In genomic region chr1:168109797-168110196, GRCm38 (mm10) we compare ENCODE assay signal across 18 mouse cellular contexts.
"Had no signal": no experiment of that assay in that cellular context is flagged by ENCODE, and none has a peak within 500 bp of the region (broad histone marks: within the 10 kb centered on the region; RNA-seq: fewer than 3 reads in every experiment).

No protein-coding gene starts in this region.

- ATAC-seq: midbrain, embryonic 16.5 days had no signal

- H3K27ac ChIP-seq: liver, embryonic 14.5 days; midbrain, embryonic 10.5 days; midbrain, embryonic 13.5 days; neural tube, embryonic 13.5 days; neural tube, embryonic 15.5 days had no signal

- H3K9ac ChIP-seq: liver, embryonic 14.5 days; lung, embryonic 14.5 days; midbrain, embryonic 13.5 days; neural tube, embryonic 13.5 days; neural tube, embryonic 15.5 days had no signal

- H3K9me3 ChIP-seq: midbrain, embryonic 10.5 days; midbrain, embryonic 13.5 days; neural tube, embryonic 13.5 days; neural tube, embryonic 15.5 days had no signal

- H3K36me3 ChIP-seq: midbrain, embryonic 10.5 days; midbrain, embryonic 13.5 days; neural tube, embryonic 13.5 days; neural tube, embryonic 15.5 days had no signal

- H3K4me2 ChIP-seq: lung, embryonic 14.5 days; midbrain, embryonic 13.5 days; neural tube, embryonic 13.5 days; neural tube, embryonic 15.5 days had no signal

- H3K27me3 ChIP-seq: midbrain, embryonic 13.5 days; neural tube, embryonic 13.5 days; neural tube, embryonic 15.5 days had no signal

- DNase-seq: lung, adult 18-20 months; lung, embryonic 14.5 days; lung, postnatal 10 days; lung, postnatal 4 days; right cerebral cortex, adult 18-20 months; right cerebral cortex, postnatal 25 days; right cerebral cortex, postnatal 4 days; spleen, adult 18-20 months; thymus, adult 18-20 months; thymus, postnatal 14 days; thymus, postnatal 36 days had no signal

- H3K4me1 ChIP-seq: neural tube, embryonic 13.5 days; neural tube, embryonic 15.5 days had no signal

- H3K4me3 ChIP-seq: midbrain, embryonic 10.5 days; midbrain, embryonic 13.5 days; myocyte; neural tube, embryonic 13.5 days; neural tube, embryonic 15.5 days had no signal
